Mouse (Mus musculus) CD4-positive, CD25-positive, alpha-beta regulatory T cell, adult 4 months (primary cell): Measurements from ENCODE around the gene Pde4b. TPM values are rescaled to one million over a fixed set of nuclear protein-coding genes. Genes with fewer than 3 reads are reported as not detected.

ENCODE experiments used
- ATAC-seq: one replicate; pipeline ENCODE4 v1.8.0; 2017
- polyA plus RNA-seq, 2 experiments: library from polyadenylated mRNA; unstranded; fragments of 100-300 nt; shearing (Covaris generic); gene quantifications; one replicate each; pipeline ENCODE4 v1.2.1; 2017

Pde4b gene
- polyA plus RNA-seq, 2 experiments from 2014 or later = 68.4 to 84.0 TPM

GRCm38 (mm10) chr4:102297558-102297957 is 210.2 kb downstream of the Pde4b start:
- ATAC-seq = no peak

GRCm38 (mm10) chr4:102302568-102302967 is 215.2 kb downstream of the Pde4b start:
- no peak for ATAC-seq

GRCm38 (mm10) chr4:102307661-102308297 is 220.4 kb downstream of the Pde4b start:
- no peak for ATAC-seq

- no peak for ATAC-seq
These were observed 223.3 kb downstream of the Pde4b start for GRCm38 (mm10) chr4:102310630-102311029.

GRCm38 (mm10) chr4:102316011-102316410 is 228.7 kb downstream of the Pde4b start:
- no peak for ATAC-seq

- no peak for ATAC-seq
These were observed 229.4 kb downstream of the Pde4b start for GRCm38 (mm10) chr4:102316699-102317285.

GRCm38 (mm10) chr4:102318596-102318995 is 231.3 kb downstream of the Pde4b start:
- ATAC-seq = no peak

GRCm38 (mm10) chr4:102321340-102321739 is 234.0 kb downstream of the Pde4b start:
- ATAC-seq = no peak

- ATAC-seq = no peak
These were observed 245.0 kb downstream of the Pde4b start for GRCm38 (mm10) chr4:102332386-102332785.

GRCm38 (mm10) chr4:102332885-102333284 is 245.5 kb downstream of the Pde4b start:
- no peak for ATAC-seq

GRCm38 (mm10) chr4:102346911-102347492 is 259.7 kb downstream of the Pde4b start:
- no peak for ATAC-seq

GRCm38 (mm10) chr4:102351476-102352475 is 264.4 kb downstream of the Pde4b start:
- no peak for ATAC-seq

- no peak for ATAC-seq
These were observed 266.5 kb downstream of the Pde4b start for GRCm38 (mm10) chr4:102353641-102354403.

GRCm38 (mm10) chr4:102368105-102368735 is 280.9 kb downstream of the Pde4b start:
- no peak for ATAC-seq

GRCm38 (mm10) chr4:102374614-102375013 is 287.3 kb downstream of the Pde4b start:
- ATAC-seq = no peak

GRCm38 (mm10) chr4:102382763-102383505 is 295.6 kb downstream of the Pde4b start:
- ATAC-seq = no peak

- ATAC-seq = peak; percentile 75
These were observed 306.3 kb downstream of the Pde4b start for GRCm38 (mm10) chr4:102393605-102394004.

- ATAC-seq = no peak
These were observed 310.0 kb downstream of the Pde4b start for GRCm38 (mm10) chr4:102397334-102397733.

- ATAC-seq = no peak
These were observed 311.2 kb downstream of the Pde4b start for GRCm38 (mm10) chr4:102398512-102398911.

- ATAC-seq = no peak
These were observed 319.5 kb downstream of the Pde4b start for GRCm38 (mm10) chr4:102406848-102407247.

- ATAC-seq = no peak
These were observed 320.8 kb downstream of the Pde4b start for GRCm38 (mm10) chr4:102408132-102408531.
